In the genomic region with DNA sequence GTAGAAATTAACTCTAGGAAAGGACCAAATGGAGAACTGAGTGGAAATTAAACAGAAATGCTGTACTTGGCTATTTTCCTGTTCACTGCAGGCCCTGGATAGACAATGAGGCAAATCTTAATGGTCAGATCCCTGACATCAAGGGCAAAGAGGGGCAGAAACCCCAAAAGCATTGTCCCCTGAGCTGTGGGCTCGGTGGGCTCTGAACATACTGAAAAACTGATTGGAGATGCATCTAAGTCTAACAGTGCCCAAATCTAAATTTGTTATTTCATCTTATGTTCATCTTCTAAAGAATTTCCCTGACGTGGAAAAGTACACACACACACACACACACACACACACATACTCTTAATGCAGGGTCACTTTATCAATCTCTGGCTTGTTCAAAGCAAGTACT, we compare ENCODE assay signal across 9 mouse cellular contexts. TPM values are rescaled to one million over a fixed set of nuclear protein-coding genes. Genes with fewer than 3 reads are reported as not detected.
A peak's percentile ranks its signal among the peaks of the same experiment; 100 is the strongest.
DNase-seq lines count a peak whose midpoint lies in the region; ATAC-seq lines count a peak whose summit lies in the region.
"Had no signal": no experiment of that assay in that cellular context is flagged by ENCODE, and none has a peak within 500 bp of the region (broad histone marks: within the 10 kb centered on the region; RNA-seq: fewer than 3 reads in every experiment).

No protein-coding gene starts in this region.

- H3K9ac ChIP-seq in heart, embryonic 16.5 days (ENCODE audit: low read length), result peak overlapping the region; percentile 83
- H3K9ac ChIP-seq in embryonic facial prominence, embryonic 12.5 days, result no peak overlapping the region
- H3K9ac ChIP-seq in hindbrain, embryonic 13.5 days, result peak overlapping the region; percentile 92
- H3K9ac ChIP-seq in midbrain, embryonic 11.5 days (ENCODE audit: low read length), result no peak overlapping the region; the same call in 1 of the 2 replicates

- H3K27ac ChIP-seq in heart, embryonic 16.5 days (ENCODE audit: low read length), result peak overlapping the region; percentile 86
- no peak overlapping the region for H3K27ac ChIP-seq in embryonic facial prominence, embryonic 12.5 days
- H3K27ac ChIP-seq in hindbrain, embryonic 13.5 days, result peak overlapping the region; percentile 96
- H3K27ac ChIP-seq in midbrain, embryonic 11.5 days (ENCODE audit: low read depth, low read length), result no peak overlapping the region

- intact Hi-C loops in heart, postnatal 36 days (cut with DNase I), result loop anchor here (1.0 to 2.0 kb wide), 2 partner anchors 27 to 46 kb away; a partner anchor contains a TSS

- H3K4me1 ChIP-seq in heart, embryonic 16.5 days (ENCODE audit: control insufficient read depth, insufficient read depth, low read length), result peaks cover 7% of the 10 kb centered on the region
- H3K4me1 ChIP-seq in embryonic facial prominence, embryonic 12.5 days, result peaks cover 20% of the 10 kb centered on the region
- H3K4me1 ChIP-seq in hindbrain, embryonic 13.5 days (replicated peaks), result peaks cover 37% of the 10 kb centered on the region
- H3K4me1 ChIP-seq in midbrain, embryonic 11.5 days (ENCODE audit: control insufficient read depth, insufficient read depth, low read length), result peaks cover 9% of the 10 kb centered on the region; the same call in 1 of the 2 replicates

- WGBS in heart, embryonic 16.5 days, result 60% methylated on average over 2 of the region's 2 CpGs
- WGBS in embryonic facial prominence, embryonic 12.5 days, result 79% methylated on average over 2 of the region's 2 CpGs
- 57% methylated on average over 2 of the region's 2 CpGs for WGBS in hindbrain, embryonic 13.5 days
- 76% methylated on average over 2 of the region's 2 CpGs for WGBS in midbrain, embryonic 11.5 days

- no peak for DNase-seq in heart, postnatal 36 days
- peak; percentile 81 for DNase-seq in midbrain, embryonic 11.5 days (ENCODE audit: low spot score, missing footprints)
- no peak for DNase-seq in frontal cortex, postnatal 14 days (ENCODE audit: low spot score in 2 of 2)
- DNase-seq in spleen, postnatal 10 days (ENCODE audit: low spot score in 2 of 2), result no peak

- no peaks in the 10 kb centered on the region for H3K9me3 ChIP-seq in heart, embryonic 16.5 days (replicated peaks; ENCODE audit: control insufficient read depth, low read length)
- no peaks in the 10 kb centered on the region for H3K9me3 ChIP-seq in embryonic facial prominence, embryonic 12.5 days
- no peaks in the 10 kb centered on the region for H3K9me3 ChIP-seq in hindbrain, embryonic 13.5 days
- no peaks in the 10 kb centered on the region for H3K9me3 ChIP-seq in midbrain, embryonic 11.5 days (ENCODE audit: control insufficient read depth, low read length)

- H3K36me3 ChIP-seq in heart, embryonic 16.5 days (ENCODE audit: control insufficient read depth, insufficient read depth), result no peaks in the 10 kb centered on the region
- no peaks in the 10 kb centered on the region for H3K36me3 ChIP-seq in embryonic facial prominence, embryonic 12.5 days
- H3K36me3 ChIP-seq in hindbrain, embryonic 13.5 days, result no peaks in the 10 kb centered on the region
- no peaks in the 10 kb centered on the region for H3K36me3 ChIP-seq in midbrain, embryonic 11.5 days (ENCODE audit: control insufficient read depth, insufficient read depth, low read length)

- no peak for ATAC-seq in heart, embryonic 16.5 days (replicated peaks; ENCODE audit: extremely low read depth, insufficient read depth, low FRiP score)
- no peak for ATAC-seq in embryonic facial prominence, embryonic 12.5 days (ENCODE audit: insufficient number of reproducible peaks, insufficient read depth, low FRiP score, low TSS enrichment)
- no peak for ATAC-seq in hindbrain, embryonic 13.5 days (ENCODE audit: low FRiP score)
- no peak for ATAC-seq in midbrain, embryonic 11.5 days (ENCODE audit: low FRiP score)
- ATAC-seq in CD4-positive, CD25-positive, alpha-beta regulatory T cell, adult 4 months, result no peak

- peak overlapping the region; percentile 69 for H3K4me2 ChIP-seq in heart, embryonic 16.5 days (ENCODE audit: low read depth, low read length)
- peak overlapping the region; percentile 76 for H3K4me2 ChIP-seq in embryonic facial prominence, embryonic 12.5 days (replicated peaks)
- peak overlapping the region; percentile 73 for H3K4me2 ChIP-seq in hindbrain, embryonic 13.5 days
- H3K4me2 ChIP-seq in midbrain, embryonic 11.5 days, result peak overlapping the region; percentile 52

- H3K27me3 ChIP-seq in heart, embryonic 16.5 days (ENCODE audit: control insufficient read depth, insufficient read depth, low read length), result no peaks in the 10 kb centered on the region
- H3K27me3 ChIP-seq in embryonic facial prominence, embryonic 12.5 days, result no peaks in the 10 kb centered on the region
- H3K27me3 ChIP-seq in hindbrain, embryonic 13.5 days, result no peaks in the 10 kb centered on the region
- H3K27me3 ChIP-seq in midbrain, embryonic 11.5 days (ENCODE audit: control insufficient read depth, insufficient read depth, low read length), result no peaks in the 10 kb centered on the region

- H3K4me3 ChIP-seq in heart, embryonic 16.5 days (ENCODE audit: low read length), result peak overlapping the region; percentile 85
- H3K4me3 ChIP-seq in embryonic facial prominence, embryonic 12.5 days, result peak overlapping the region; percentile 66
- peak overlapping the region; percentile 71 for H3K4me3 ChIP-seq in hindbrain, embryonic 13.5 days
- H3K4me3 ChIP-seq in midbrain, embryonic 11.5 days (ENCODE audit: low read depth, low read length), result peak overlapping the region; percentile 75; the same call in 1 of the 2 replicates

RNA-seq across cellular contexts. Expression of a gene that starts 0.5 kb away (rescaled TPM):
- polyA plus RNA-seq in heart, embryonic 16.5 days (2015; fragmentation: Nextera tagmentation; extraction: Ambion mirVana), result 44.5 and 49.5 TPM in 2 replicates
- 100 to 1,000 TPM; 116 TPM for total RNA-seq in heart, postnatal 36 days (2021)
- polyA plus RNA-seq in embryonic facial prominence, embryonic 12.5 days (2016; fragmentation: Nextera tagmentation; extraction: Ambion mirVana), result 77.5 and 84.7 TPM in 2 replicates
- 242 and 246 TPM in 2 replicates for polyA plus RNA-seq in hindbrain, embryonic 13.5 days (2015; fragmentation: Nextera tagmentation; extraction: Ambion mirVana)
- polyA plus RNA-seq in midbrain, embryonic 11.5 days (2014; fragmentation: Nextera tagmentation; extraction: Ambion mirVana), result 100 and 103 TPM in 2 replicates
- 10 to 100 TPM in 1 of 2 experiments, 1 to 10 TPM in 1; 7.5 to 10.2 TPM for polyA plus RNA-seq in CD4-positive, CD25-positive, alpha-beta regulatory T cell, adult 4 months (2017; shearing (Covaris generic))

RNA-seq across cellular contexts. Expression of a gene that starts 18.0 kb away (rescaled TPM):
- polyA plus RNA-seq in heart, embryonic 16.5 days (2015; fragmentation: Nextera tagmentation; extraction: Ambion mirVana), result 0.25 and 0.91 TPM in 2 replicates
- total RNA-seq in heart, postnatal 36 days (2021), result not detected
- polyA plus RNA-seq in embryonic facial prominence, embryonic 12.5 days (2016; fragmentation: Nextera tagmentation; extraction: Ambion mirVana), result 0.52 and 0.59 TPM in 2 replicates
- polyA plus RNA-seq in hindbrain, embryonic 13.5 days (2015; fragmentation: Nextera tagmentation; extraction: Ambion mirVana), result 0.23 and 0.32 TPM in 2 replicates
- 0.11 and 0.29 TPM in 2 replicates for polyA plus RNA-seq in midbrain, embryonic 11.5 days (2014; fragmentation: Nextera tagmentation; extraction: Ambion mirVana)
- not detected for polyA plus RNA-seq in CD4-positive, CD25-positive, alpha-beta regulatory T cell, adult 4 months (2017; shearing (Covaris generic))
- polyA plus RNA-seq: erythroblast, embryonic 14.5 days had no signal

RNA-seq across cellular contexts. Expression of a gene that starts 27.8 kb away (rescaled TPM):
- polyA plus RNA-seq in heart, embryonic 16.5 days (2015; fragmentation: Nextera tagmentation; extraction: Ambion mirVana), result 61.7 and 65.0 TPM in 2 replicates
- 100 to 1,000 TPM; 156 to 163 TPM for total RNA-seq in heart, postnatal 36 days (2021)
- 40.8 and 41.4 TPM in 2 replicates for polyA plus RNA-seq in embryonic facial prominence, embryonic 12.5 days (2016; fragmentation: Nextera tagmentation; extraction: Ambion mirVana)
- polyA plus RNA-seq in hindbrain, embryonic 13.5 days (2015; fragmentation: Nextera tagmentation; extraction: Ambion mirVana), result 72.7 and 73.5 TPM in 2 replicates
- 42.0 and 47.3 TPM in 2 replicates for polyA plus RNA-seq in midbrain, embryonic 11.5 days (2014; fragmentation: Nextera tagmentation; extraction: Ambion mirVana)
- 10 to 100 TPM; 21.6 to 25.9 TPM for polyA plus RNA-seq in CD4-positive, CD25-positive, alpha-beta regulatory T cell, adult 4 months (2017; shearing (Covaris generic))

RNA-seq across cellular contexts. Expression of a gene that starts 51.4 kb away (rescaled TPM):
- 32.9 and 35.7 TPM in 2 replicates for polyA plus RNA-seq in heart, embryonic 16.5 days (2015; fragmentation: Nextera tagmentation; extraction: Ambion mirVana)
- 10 to 100 TPM; 22.9 to 23.0 TPM for total RNA-seq in heart, postnatal 36 days (2021)
- polyA plus RNA-seq in embryonic facial prominence, embryonic 12.5 days (2016; fragmentation: Nextera tagmentation; extraction: Ambion mirVana), result 44.0 and 45.9 TPM in 2 replicates
- polyA plus RNA-seq in hindbrain, embryonic 13.5 days (2015; fragmentation: Nextera tagmentation; extraction: Ambion mirVana), result 82.1 and 83.2 TPM in 2 replicates
- polyA plus RNA-seq in midbrain, embryonic 11.5 days (2014; fragmentation: Nextera tagmentation; extraction: Ambion mirVana), result 20.3 and 23.8 TPM in 2 replicates
- 1 to 10 TPM; 1.7 to 6.7 TPM for polyA plus RNA-seq in CD4-positive, CD25-positive, alpha-beta regulatory T cell, adult 4 months (2017; shearing (Covaris generic))

RNA-seq across cellular contexts. Expression of a gene that starts 57.9 kb away (rescaled TPM):
- polyA plus RNA-seq in heart, embryonic 16.5 days (2015; fragmentation: Nextera tagmentation; extraction: Ambion mirVana), result 147 and 158 TPM in 2 replicates
- 10 to 100 TPM; 84.2 to 85.0 TPM for total RNA-seq in heart, postnatal 36 days (2021)
- 154 and 170 TPM in 2 replicates for polyA plus RNA-seq in embryonic facial prominence, embryonic 12.5 days (2016; fragmentation: Nextera tagmentation; extraction: Ambion mirVana)
- 157 and 170 TPM in 2 replicates for polyA plus RNA-seq in hindbrain, embryonic 13.5 days (2015; fragmentation: Nextera tagmentation; extraction: Ambion mirVana)
- 118 and 141 TPM in 2 replicates for polyA plus RNA-seq in midbrain, embryonic 11.5 days (2014; fragmentation: Nextera tagmentation; extraction: Ambion mirVana)
- polyA plus RNA-seq in CD4-positive, CD25-positive, alpha-beta regulatory T cell, adult 4 months (2017; shearing (Covaris generic)), result 100 to 1,000 TPM; 198 TPM

Comparison
In these comparisons a context has a peak if more than half of its experiments do, and no peak if none do; other contexts are left out.
1. H3K27ac ChIP-seq: peak in heart, embryonic 16.5 days (single experiment) and hindbrain, embryonic 13.5 days (single experiment); none in embryonic facial prominence, embryonic 12.5 days (single experiment) and midbrain, embryonic 11.5 days (single experiment).
2. H3K9ac ChIP-seq: peak in heart, embryonic 16.5 days (single experiment) and hindbrain, embryonic 13.5 days (single experiment); none in embryonic facial prominence, embryonic 12.5 days (single experiment) and midbrain, embryonic 11.5 days (single experiment).
3. Peak in every context shown above with its lines, with median percentiles within 50 percentile points of each other: H3K4me2 ChIP-seq and H3K4me3 ChIP-seq.